Mouse (Mus musculus) heart, adult 10 weeks (tissue): Measurements from ENCODE around the gene Gal3st1. TPM values are rescaled to one million over a fixed set of nuclear protein-coding genes. Genes with fewer than 3 reads are reported as not detected.

Source experiments
- polyA plus RNA-seq: library from polyadenylated mRNA; stranded (reverse); fragments of 350-450 nt; fragmentation: Illumina TruSeq; extraction: RNeasy Lipid Tissue Mini Kit (QIAGEN cat#74804); gene quantifications from one replicate; pipeline ENCODE4 v1.2.3, GENCODE M21; 2014; ENCODE audit warnings: low read depth, low replicate concordance

Gal3st1 gene
- not detected for polyA plus RNA-seq

DNA sequence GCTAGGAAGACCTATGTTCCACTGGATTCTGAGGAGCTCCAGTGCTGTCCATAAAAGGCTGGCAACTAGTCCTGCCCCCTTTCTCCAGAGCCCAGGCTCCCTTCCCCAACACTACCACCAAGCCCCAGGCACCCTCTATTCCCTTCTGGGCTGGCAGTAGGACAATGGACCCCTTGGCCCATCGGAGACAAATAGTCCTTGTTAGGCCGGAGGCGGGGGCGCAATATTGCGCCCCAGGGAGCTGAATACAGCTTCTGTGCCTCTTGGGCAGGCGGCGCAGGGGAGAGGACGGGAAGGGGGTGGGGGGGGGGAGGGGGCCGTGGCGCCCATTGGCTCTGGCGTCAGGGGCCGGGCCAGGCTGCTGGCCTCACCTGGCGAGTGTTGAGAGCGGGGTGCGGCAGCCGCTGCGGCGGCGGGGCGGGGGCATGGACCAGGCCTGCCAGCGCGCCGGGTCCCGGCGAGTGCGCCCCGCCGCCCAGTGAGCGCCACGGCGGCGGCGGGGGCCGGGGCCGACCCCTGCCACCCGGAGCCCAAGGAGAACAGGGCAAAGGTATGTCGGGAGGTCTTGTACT is at the start of gene Gal3st1:
Gene Gal3st1 (plus strand): TSS at position 346 of the 572 bp plus-strand sequence.

GRCm38 (mm10) chr11:3963610-3964415 is 19.6 kb upstream of the Gal3st1 start, which contains the start of gene Pes1:
Gene Pes1 (plus strand): TSS chr11:3963975.

GRCm38 (mm10) chr11:3976678-3977077 is 6.8 kb upstream of the Gal3st1 start, which contains the start of gene 4930556J24Rik:
Gene 4930556J24Rik (minus strand): TSS chr11:3976778.

DNA sequence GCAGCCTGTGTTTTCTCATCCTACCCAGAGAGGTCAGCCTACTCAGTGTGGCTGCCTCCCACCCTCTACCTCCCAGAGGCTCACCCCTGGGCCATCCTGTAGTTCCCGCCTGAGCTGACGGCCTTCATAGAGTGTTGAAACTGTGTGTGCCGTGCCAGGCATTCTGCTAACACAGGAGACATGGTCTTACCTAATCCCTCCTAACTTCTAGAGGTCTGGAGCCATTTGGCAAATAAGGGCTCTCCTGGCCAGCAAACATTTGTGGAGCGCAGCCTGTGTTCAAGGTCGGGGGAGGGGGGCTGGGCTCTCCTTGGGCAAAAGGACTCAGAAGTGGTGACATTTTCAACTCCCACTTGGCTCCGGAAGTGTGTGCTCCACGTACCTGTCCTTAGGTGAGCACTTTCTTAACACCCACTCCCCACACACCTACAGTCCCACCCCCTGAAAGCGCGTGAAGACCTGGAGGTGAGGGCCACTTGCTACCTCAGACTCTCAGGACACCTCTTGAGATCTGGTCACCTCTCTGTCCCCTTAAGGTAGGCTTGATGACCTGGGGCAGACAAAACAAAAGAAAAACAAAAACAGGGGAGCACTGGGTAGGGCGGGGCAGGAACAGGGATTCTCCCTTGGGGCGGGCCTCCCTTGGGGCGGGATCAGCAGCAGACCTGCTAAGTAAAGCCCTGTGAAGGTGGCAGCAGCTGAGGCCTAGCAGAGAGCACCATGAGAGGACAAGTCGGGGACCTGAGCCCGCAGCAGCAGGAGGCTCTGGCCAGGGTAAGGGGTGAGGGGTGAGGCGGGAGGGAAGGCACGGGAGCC is 47.9 kb downstream of the Gal3st1 start, which contains the start of gene Sec14l4:
Gene Sec14l4 (plus strand): TSS at position 337 of the 816 bp plus-strand sequence.

Other genes starting within 250 kb of the Gal3st1 start
- 17.2 TPM for gene Osbp2, start 119.7 kb upstream of the Gal3st1 start, polyA plus RNA-seq
- 0.45 TPM for gene 4921536K21Rik, start 88.5 kb upstream of the Gal3st1 start, polyA plus RNA-seq
- gene Dusp18, start 88.4 kb upstream of the Gal3st1 start, polyA plus RNA-seq, result 36.9 TPM
- gene Slc35e4, start 69.0 kb upstream of the Gal3st1 start, polyA plus RNA-seq, result 4.1 TPM
- 54.6 TPM for gene Tcn2, start 51.5 kb upstream of the Gal3st1 start, polyA plus RNA-seq
- 24.7 TPM for gene Pes1, start 19.7 kb upstream of the Gal3st1 start, polyA plus RNA-seq
- gene 4930556J24Rik, start 6.9 kb upstream of the Gal3st1 start, polyA plus RNA-seq, result not detected
- 0.29 TPM for gene Sec14l4, start 47.8 kb downstream of the Gal3st1 start, polyA plus RNA-seq
- gene Sec14l3, start 81.2 kb downstream of the Gal3st1 start, polyA plus RNA-seq, result not detected
- 152 TPM for gene Mtfp1, start 111.8 kb downstream of the Gal3st1 start, polyA plus RNA-seq
- gene Sec14l2, start 139.8 kb downstream of the Gal3st1 start, polyA plus RNA-seq, result 0.71 TPM
- 19.4 TPM for gene Rnf215, start 151.6 kb downstream of the Gal3st1 start, polyA plus RNA-seq
- gene Ccdc157, start 176.7 kb downstream of the Gal3st1 start, polyA plus RNA-seq, result 7.5 TPM
- gene Sf3a1, start 176.7 kb downstream of the Gal3st1 start, polyA plus RNA-seq, result 23.1 TPM
- gene Tbc1d10a, start 203.2 kb downstream of the Gal3st1 start, polyA plus RNA-seq, result 13.9 TPM
- 4.2 TPM for gene Castor1, start 234.6 kb downstream of the Gal3st1 start, polyA plus RNA-seq